Mouse (Mus musculus): ENCODE results near the gene Adprm.

DNA sequence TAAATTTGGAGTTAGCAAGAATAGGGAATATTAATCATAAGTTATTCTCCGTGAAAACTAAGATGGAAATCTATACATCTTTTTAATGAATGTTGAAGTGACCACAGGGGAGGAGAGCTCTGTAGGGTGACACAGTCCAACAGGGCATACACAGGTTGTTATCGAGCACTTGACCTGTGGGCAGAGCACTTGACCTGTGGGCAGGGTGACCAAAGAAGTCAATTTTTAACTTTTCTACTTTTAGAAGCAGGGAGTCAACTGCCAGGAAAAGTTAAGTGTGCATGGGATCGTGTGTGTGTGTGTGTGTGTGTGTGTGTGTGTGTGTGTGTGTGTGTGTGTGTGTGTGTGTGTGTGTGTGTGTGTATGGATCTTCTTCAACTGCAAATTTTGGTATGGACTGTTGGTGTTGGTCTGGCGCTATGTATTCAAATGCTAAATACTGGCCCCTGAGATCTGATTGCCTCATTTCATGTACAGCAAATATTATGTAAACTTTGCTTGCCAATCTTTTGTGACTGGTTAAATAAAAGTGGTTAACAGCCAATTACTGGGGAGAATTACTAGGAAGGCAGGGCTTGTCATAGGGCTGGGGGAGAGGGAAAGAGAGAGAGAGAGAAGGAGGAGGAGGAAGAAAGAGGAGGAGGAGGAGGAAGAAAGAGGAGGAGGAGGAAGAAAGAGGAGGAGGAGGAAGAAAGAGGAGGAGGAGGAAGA is 17.5 kb downstream of the Adprm start:
- TF ChIP-seq POLR2A (IDR thresholded peaks at IDR 0.05; ENCODE audit: low read depth, low read length): no peak
- no peak for TF ChIP-seq ZMIZ1 (IDR thresholded peaks at IDR 0.05; ENCODE audit: low read depth, low read length)
- TF ChIP-seq CTCF (conservative IDR thresholded peaks at IDR 0.05 in 1 of 2, IDR thresholded peaks at IDR 0.05 in 1 of 2; ENCODE audit: low read depth in 2 of 2, low read length in 2 of 2): no peak
- no peak for TF ChIP-seq NELFE (IDR thresholded peaks at IDR 0.05; ENCODE audit: low read depth, low read length)
- no peak for TF ChIP-seq UBTF (IDR thresholded peaks at IDR 0.05; ENCODE audit: low read depth, low read length)
- no peak for TF ChIP-seq TCF12 (IDR thresholded peaks at IDR 0.05; ENCODE audit: low read depth, low read length)
- TF ChIP-seq MAX (IDR thresholded peaks at IDR 0.05; ENCODE audit: low read length): no peak
- no peak for TF ChIP-seq EP300 (IDR thresholded peaks at IDR 0.05; ENCODE audit: low read length)
- no peak for TF ChIP-seq SMC3 (IDR thresholded peaks at IDR 0.05; ENCODE audit: low read depth, low read length)
- TF ChIP-seq E2F4 (IDR thresholded peaks at IDR 0.05; ENCODE audit: insufficient replicate concordance, low read depth, low read length): no peak
- no peak for TF ChIP-seq ELF1 (IDR thresholded peaks at IDR 0.05; ENCODE audit: low read depth, low read length)
- no peak for TF ChIP-seq ZNF384 (IDR thresholded peaks at IDR 0.05; ENCODE audit: low read depth, low read length)

Data from CH12.LX (cell line).